Mouse (Mus musculus): ENCODE data around the gene Cdh7. TPM values are rescaled to one million over a fixed set of nuclear protein-coding genes. Genes with fewer than 3 reads are reported as not detected.

The Cdh7 gene
- polyA plus RNA-seq (2015; fragmentation: Nextera tagmentation; extraction: Ambion mirVana), result not detected in 2 replicates

GRCm38 (mm10) chr1:109982064-109982808 lies at the start of gene Cdh7:
Cdh7 (plus strand) TSS chr1:109982431.

